Comparison of ENCODE assay signal across 7 mouse cellular contexts in the genomic region with DNA sequence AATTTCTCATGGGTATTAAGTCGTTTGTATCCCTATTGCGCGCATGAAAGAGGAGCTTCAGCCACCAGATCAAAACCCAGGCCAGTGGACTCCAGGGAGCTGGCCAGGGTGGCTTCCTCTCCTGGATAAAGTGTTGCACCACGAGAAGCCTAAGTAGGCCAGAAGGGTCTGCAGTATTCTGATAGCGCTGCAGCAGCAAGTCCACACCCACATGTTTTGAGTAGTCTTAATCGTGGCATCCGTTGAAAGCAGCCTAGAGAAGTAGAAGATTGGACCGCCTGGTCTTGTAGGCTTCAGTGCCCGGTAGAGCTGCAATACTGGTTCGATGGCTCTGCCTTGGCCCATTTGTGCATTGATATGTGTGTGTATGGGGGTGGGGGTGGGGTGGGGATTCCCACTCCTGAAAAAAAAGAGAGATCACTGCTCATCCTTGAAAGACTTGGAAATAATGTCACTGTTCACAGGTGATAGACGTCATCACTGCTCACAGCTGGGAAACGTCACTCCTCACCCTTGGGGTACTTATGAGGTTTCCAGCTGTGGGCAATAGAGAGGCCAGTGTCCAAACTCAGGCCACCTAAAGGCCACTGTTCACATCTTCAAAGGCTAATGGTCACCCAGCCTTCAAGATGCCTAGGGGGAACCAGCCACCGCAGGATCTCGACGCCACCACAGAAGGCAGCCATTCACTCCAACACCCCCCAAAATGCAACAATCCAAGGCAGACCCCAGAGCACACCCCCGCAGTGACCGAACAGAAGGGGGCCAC. TPM values are rescaled to one million over a fixed set of nuclear protein-coding genes. Genes with fewer than 3 reads are reported as not detected.
DNase-seq lines count a peak whose midpoint lies in the region; ATAC-seq and TF ChIP-seq lines count a peak whose summit lies in the region.

A gene (plus strand): TSS at position 556 of the 769 bp plus-strand sequence.

- WGBS in heart, embryonic 16.5 days: 59% methylated on average over 17 of the region's 17 CpGs
- WGBS in limb, embryonic 12.5 days: 60% methylated on average over 17 of the region's 17 CpGs
- WGBS in neural tube, embryonic 15.5 days: 68% methylated on average over 17 of the region's 17 CpGs

- ATAC-seq in heart, embryonic 16.5 days (replicated peaks; ENCODE audit: extremely low read depth, insufficient read depth, low FRiP score): no peak
- no peak; the same call in 1 of the 2 replicates for ATAC-seq in limb, embryonic 12.5 days (ENCODE audit: insufficient number of reproducible peaks, insufficient read depth, low FRiP score, low TSS enrichment, low read depth)
- ATAC-seq in neural tube, embryonic 15.5 days (ENCODE audit: low FRiP score): no peak; the same call in 1 of the 2 replicates

- no peaks in the 10 kb centered on the region for H3K9me3 ChIP-seq in heart, embryonic 16.5 days (replicated peaks; ENCODE audit: control insufficient read depth, low read length)
- H3K9me3 ChIP-seq in limb, embryonic 12.5 days: no peaks in the 10 kb centered on the region
- no peaks in the 10 kb centered on the region for H3K9me3 ChIP-seq in neural tube, embryonic 15.5 days (replicated peaks)

- peaks cover 10% of the 10 kb centered on the region for H3K4me1 ChIP-seq in testis, adult 2 months (ENCODE audit: control insufficient read depth, insufficient read depth, low read length)
- H3K4me1 ChIP-seq in embryonic fibroblast, embryonic 13.5 days (ENCODE audit: control insufficient read depth, insufficient read depth, low read length): 0 out of 2 replicates have a peak, but pooled peaks cover 4% of the 10 kb centered on the region
- H3K4me1 ChIP-seq in heart, embryonic 16.5 days (ENCODE audit: control insufficient read depth, insufficient read depth, low read length): peaks cover 30% of the 10 kb centered on the region
- H3K4me1 ChIP-seq in limb, embryonic 12.5 days (replicated peaks): peaks cover 10% of the 10 kb centered on the region; the same call in 1 of the 2 replicates
- H3K4me1 ChIP-seq in neural tube, embryonic 15.5 days: peaks cover 18% of the 10 kb centered on the region

- peak within 1 kb of the TSS; percentile 92 for H3K4me2 ChIP-seq in heart, embryonic 16.5 days (ENCODE audit: low read depth, low read length)
- peak within 1 kb of the TSS; percentile 91 for H3K4me2 ChIP-seq in limb, embryonic 12.5 days
- H3K4me2 ChIP-seq in neural tube, embryonic 15.5 days: peak within 1 kb of the TSS; percentile 80

- TF ChIP-seq POLR2A in testis, adult 2 months (IDR thresholded peaks at IDR 0.05; ENCODE audit: control insufficient read depth, low read depth, low read length): no peak; the same call in 1 of the 2 replicates
- TF ChIP-seq POLR2A in embryonic fibroblast, embryonic 13.5 days (IDR thresholded peaks at IDR 0.05; ENCODE audit: low read depth, low read length): no peak

- peak within 1 kb of the TSS; percentile 85 for H3K27ac ChIP-seq in testis, adult 2 months (ENCODE audit: control insufficient read depth, insufficient read depth, low read depth, low read length)
- no peak within 1 kb of the TSS for H3K27ac ChIP-seq in embryonic fibroblast, embryonic 13.5 days (ENCODE audit: insufficient read depth, low read length)
- peak within 1 kb of the TSS; percentile 95 for H3K27ac ChIP-seq in heart, embryonic 16.5 days (ENCODE audit: low read length)
- 0 out of 2 replicates have a peak within 1 kb of the TSS, but pooled peaks have one; percentile 23 for H3K27ac ChIP-seq in limb, embryonic 12.5 days
- peak within 1 kb of the TSS; percentile 23; the same call in 1 of the 2 replicates for H3K27ac ChIP-seq in neural tube, embryonic 15.5 days (replicated peaks)

- no peak for DNase-seq in testis, postnatal 10 days (ENCODE audit: low spot score)
- DNase-seq in adipocyte (ENCODE audit: low spot score): no peak

- TF ChIP-seq CTCF in testis, adult 2 months (IDR thresholded peaks at IDR 0.05; ENCODE audit: control insufficient read depth, insufficient read depth, insufficient replicate concordance, low read depth, low read length): no peak
- TF ChIP-seq CTCF in embryonic fibroblast, embryonic 13.5 days (IDR thresholded peaks at IDR 0.05; ENCODE audit: borderline replicate concordance, insufficient read depth, low read length): no peak

- H3K36me3 ChIP-seq in testis, adult 2 months (ENCODE audit: control insufficient read depth, insufficient read depth, low read length): no peaks in the 10 kb centered on the region
- no peaks in the 10 kb centered on the region for H3K36me3 ChIP-seq in heart, embryonic 16.5 days (ENCODE audit: control insufficient read depth, insufficient read depth)
- H3K36me3 ChIP-seq in limb, embryonic 12.5 days: no peaks in the 10 kb centered on the region
- H3K36me3 ChIP-seq in neural tube, embryonic 15.5 days: no peaks in the 10 kb centered on the region

- no peaks in the 10 kb centered on the region for H3K27me3 ChIP-seq in testis, adult 2 months (ENCODE audit: control insufficient read depth, insufficient read depth, low read length)
- H3K27me3 ChIP-seq in heart, embryonic 16.5 days (ENCODE audit: control insufficient read depth, insufficient read depth, low read length): no peaks in the 10 kb centered on the region
- H3K27me3 ChIP-seq in limb, embryonic 12.5 days: peaks cover 60% of the 10 kb centered on the region
- H3K27me3 ChIP-seq in neural tube, embryonic 15.5 days (replicated peaks): peaks cover 19% of the 10 kb centered on the region

- H3K9ac ChIP-seq in heart, embryonic 16.5 days (ENCODE audit: low read length): peak within 1 kb of the TSS; percentile 92
- peak within 1 kb of the TSS; percentile 84 for H3K9ac ChIP-seq in limb, embryonic 12.5 days (replicated peaks)
- peak within 1 kb of the TSS; percentile 62 for H3K9ac ChIP-seq in neural tube, embryonic 15.5 days (replicated peaks)

- H3K4me3 ChIP-seq in testis, adult 2 months (ENCODE audit: control insufficient read depth, low read depth, low read length): peak within 1 kb of the TSS; percentile 87
- H3K4me3 ChIP-seq in embryonic fibroblast, embryonic 13.5 days (ENCODE audit: insufficient read depth, low read length): peak within 1 kb of the TSS; percentile 72
- peak within 1 kb of the TSS; percentile 80 for H3K4me3 ChIP-seq in heart, embryonic 16.5 days (ENCODE audit: low read length)
- H3K4me3 ChIP-seq in limb, embryonic 12.5 days (replicated peaks): peak within 1 kb of the TSS; percentile 70
- H3K4me3 ChIP-seq in neural tube, embryonic 15.5 days (replicated peaks): peak within 1 kb of the TSS; percentile 52

RNA-seq across cellular contexts. Expression of the gene that starts here (rescaled TPM):
- 129 and 142 TPM in 2 replicates for polyA plus RNA-seq in testis, adult 2 months (2012; rRNA removed)
- polyA plus RNA-seq in embryonic fibroblast, embryonic 13.5 days (2011; ENCODE audit: insufficient read length, low read depth, missing spikeins): 14.7 and 16.3 TPM in 2 replicates
- polyA plus RNA-seq in heart, embryonic 16.5 days (2015; fragmentation: Nextera tagmentation; extraction: Ambion mirVana): 30.1 and 30.2 TPM in 2 replicates
- polyA plus RNA-seq in limb, embryonic 12.5 days (2016; fragmentation: Nextera tagmentation; extraction: Ambion mirVana): 5.6 and 6.9 TPM in 2 replicates
- 7.5 and 8.0 TPM in 2 replicates for polyA plus RNA-seq in neural tube, embryonic 15.5 days (2015; fragmentation: Nextera tagmentation; extraction: Ambion mirVana)
